In the genomic region with DNA sequence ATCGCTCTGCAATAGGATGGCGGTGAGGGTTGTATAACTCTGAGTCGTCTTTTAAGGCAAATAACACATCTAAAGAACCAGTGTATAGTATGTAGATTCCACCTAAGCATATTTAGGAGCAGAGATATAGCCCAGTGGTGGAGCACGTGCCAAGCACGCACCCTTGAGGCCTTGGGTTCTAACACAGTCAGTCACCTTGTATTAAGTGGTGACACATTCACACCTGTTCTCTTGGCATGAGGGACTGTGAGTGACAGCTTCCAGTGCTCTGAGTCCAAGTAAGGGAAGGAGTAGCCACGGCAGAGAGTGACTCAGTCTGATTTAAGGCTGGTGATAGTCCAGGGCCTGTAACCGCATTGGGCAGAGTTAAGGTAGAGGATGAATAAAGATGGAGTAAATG, we compare ENCODE assay signal across 34 mouse cellular contexts. TPM values are rescaled to one million over a fixed set of nuclear protein-coding genes. Genes with fewer than 3 reads are reported as not detected.
DNase-seq lines count a peak whose midpoint lies in the region; ATAC-seq and TF ChIP-seq lines count a peak whose summit lies in the region.
"Had no signal": no experiment of that assay in that cellular context is flagged by ENCODE, and none has a peak within 500 bp of the region (broad histone marks: within the 10 kb centered on the region; RNA-seq: fewer than 3 reads in every experiment).

No protein-coding gene starts in this region.

- H3K36me3 ChIP-seq in megakaryocyte, embryonic 14.5 days (replicated peaks; ENCODE audit: low read length), result peaks cover 43% of the 10 kb centered on the region
- H3K36me3 ChIP-seq in kidney, adult 2 months (ENCODE audit: control insufficient read depth, insufficient read depth, low read length), result no peaks in the 10 kb centered on the region
- H3K36me3 ChIP-seq: embryonic facial prominence, embryonic 10.5 days; embryonic facial prominence, embryonic 15.5 days; heart, embryonic 10.5 days; heart, embryonic 15.5 days; intestine, embryonic 15.5 days; limb, embryonic 10.5 days; limb, embryonic 15.5 days; liver, embryonic 13.5 days; midbrain, embryonic 10.5 days; midbrain, embryonic 15.5 days had no signal

- peaks cover 94% of the 10 kb centered on the region for H3K4me1 ChIP-seq in megakaryocyte, embryonic 14.5 days
- H3K4me1 ChIP-seq in brown adipose tissue, adult 24 weeks (ENCODE audit: control insufficient read depth, insufficient read depth, insufficient read length, low read length), result peaks cover 31% of the 10 kb centered on the region
- peaks cover 47% of the 10 kb centered on the region for H3K4me1 ChIP-seq in kidney, adult 2 months (ENCODE audit: control insufficient read depth, insufficient read depth, low read length)
- H3K4me1 ChIP-seq: midbrain, embryonic 15.5 days had no signal

- H3K4me3 ChIP-seq in megakaryocyte, embryonic 14.5 days (replicated peaks), result peak overlapping the region; percentile 4
- H3K4me3 ChIP-seq in brown adipose tissue, adult 24 weeks (ENCODE audit: insufficient read depth, low read depth, low read length), result no peak overlapping the region
- H3K4me3 ChIP-seq in kidney, adult 2 months (ENCODE audit: insufficient read depth, low read depth, low read length), result no peak overlapping the region
- H3K4me3 ChIP-seq: embryonic facial prominence, embryonic 10.5 days; embryonic facial prominence, embryonic 15.5 days; forebrain, embryonic 13.5 days; heart, embryonic 10.5 days; heart, embryonic 15.5 days; intestine, embryonic 15.5 days; limb, embryonic 10.5 days; limb, embryonic 15.5 days; liver, embryonic 13.5 days; midbrain, embryonic 10.5 days; midbrain, embryonic 15.5 days had no signal

- ATAC-seq in cerebellum, adult (ENCODE audit: insufficient number of reproducible peaks, low FRiP score, low TSS enrichment), result no peak
- ATAC-seq in megakaryocyte, adult 5-6 weeks (ENCODE audit: poor library complexity, severe bottlenecking), result no peak
- ATAC-seq: forebrain, embryonic 13.5 days; hindbrain, embryonic 16.5 days; intestine, embryonic 15.5 days; lung, postnatal 0 days; midbrain, embryonic 15.5 days had no signal

- 91% methylated on average over 7 of the region's 7 CpGs for WGBS in kidney, adult 2 months

- no peak for TF ChIP-seq POLR2A in kidney, adult 2 months (IDR thresholded peaks at IDR 0.05; ENCODE audit: low read depth, low read length)

- peak overlapping the region; percentile 4; the same call in 1 of the 2 replicates for H3K27ac ChIP-seq in brown adipose tissue, adult 24 weeks (replicated peaks; ENCODE audit: low read depth, low read length)
- no peak overlapping the region for H3K27ac ChIP-seq in kidney, adult 2 months (ENCODE audit: insufficient read depth, low read depth, low read length)
- H3K27ac ChIP-seq: embryonic facial prominence, embryonic 10.5 days; embryonic facial prominence, embryonic 15.5 days; forebrain, embryonic 13.5 days; heart, embryonic 10.5 days; heart, embryonic 15.5 days; intestine, embryonic 15.5 days; kidney, postnatal 0 days; limb, embryonic 10.5 days; limb, embryonic 15.5 days; liver, embryonic 13.5 days; macrophage; midbrain, embryonic 10.5 days; midbrain, embryonic 15.5 days; stomach, postnatal 0 days had no signal

- no peaks in the 10 kb centered on the region for H3K9me3 ChIP-seq in megakaryocyte, embryonic 14.5 days
- H3K9me3 ChIP-seq: embryonic facial prominence, embryonic 10.5 days; embryonic facial prominence, embryonic 15.5 days; forebrain, embryonic 13.5 days; heart, embryonic 10.5 days; heart, embryonic 15.5 days; intestine, embryonic 15.5 days; limb, embryonic 10.5 days; limb, embryonic 15.5 days; liver, embryonic 13.5 days; midbrain, embryonic 10.5 days; midbrain, embryonic 15.5 days had no signal

- no peak for TF ChIP-seq CTCF in kidney, adult 2 months (conservative IDR thresholded peaks at IDR 0.05; ENCODE audit: insufficient read depth, insufficient read length, low read depth, low read length)

- peak; percentile 63 for DNase-seq in cerebellum, adult 9-10 months
- peak; percentile 48 for DNase-seq in skeletal muscle tissue, adult 2 months (ENCODE audit: low read depth, low spot score)
- DNase-seq in urinary bladder, adult 18-20 months (ENCODE audit: low spot score in 2 of 2), result no peak
- no peak for DNase-seq in kidney, adult 2 months
- DNase-seq: adrenal gland, postnatal 10 days; B cell, adult 2 months; gastrocnemius, postnatal 10 days; heart, adult 11 months; kidney, adult 8-10 months; kidney, postnatal 4 days; liver, embryonic 13.5 days; lung, adult 18-20 months; thymus, adult 2 months; thymus, postnatal 36 days had no signal

- H3K27me3 ChIP-seq in megakaryocyte, embryonic 14.5 days (replicated peaks), result no peaks in the 10 kb centered on the region
- no peaks in the 10 kb centered on the region for H3K27me3 ChIP-seq in kidney, adult 2 months (replicated peaks; ENCODE audit: control insufficient read depth, insufficient read depth, low read length)
- H3K27me3 ChIP-seq: CH12.LX; embryonic facial prominence, embryonic 15.5 days; forebrain, embryonic 13.5 days; heart, embryonic 15.5 days; intestine, embryonic 15.5 days; limb, embryonic 15.5 days; liver, embryonic 13.5 days; midbrain, embryonic 15.5 days had no signal

RNA-seq across cellular contexts. Expression of gene Sik3, which starts 51.7 kb away (rescaled TPM):
- 14.0 and 17.3 TPM in 2 replicates for polyA plus RNA-seq in megakaryocyte, embryonic 14.5 days (2012; ENCODE audit: insufficient read depth, low replicate concordance)
- 32.9 and 34.5 TPM in 2 replicates for total RNA-seq in megakaryocyte, adult 5-6 weeks (2015)
- 17.5 and 24.0 TPM in 2 replicates for total RNA-seq in megakaryocyte, adult 5-6 weeks (2017)
- 14.9 and 16.1 TPM in 2 replicates for polyA plus RNA-seq in brown adipose tissue, adult 24 weeks (2012; ENCODE audit: insufficient read depth, insufficient read length, missing spikeins)
- polyA plus RNA-seq in kidney, adult 2 months (2012; rRNA removed), result 29.2 and 32.2 TPM in 2 replicates

RNA-seq across cellular contexts. Expression of gene Pafah1b2, which starts 51.8 kb away (rescaled TPM):
- 17.5 and 72.4 TPM in 2 replicates for polyA plus RNA-seq in megakaryocyte, embryonic 14.5 days (2012; ENCODE audit: insufficient read depth, low replicate concordance)
- 28.6 and 44.4 TPM in 2 replicates for total RNA-seq in megakaryocyte, adult 5-6 weeks (2015)
- 53.0 and 73.9 TPM in 2 replicates for total RNA-seq in megakaryocyte, adult 5-6 weeks (2017)
- 27.8 and 43.8 TPM in 2 replicates for polyA plus RNA-seq in brown adipose tissue, adult 24 weeks (2012; ENCODE audit: insufficient read depth, insufficient read length, missing spikeins)
- 17.6 and 21.1 TPM in 2 replicates for polyA plus RNA-seq in kidney, adult 2 months (2012; rRNA removed)

Comparison
In these comparisons a context has a peak if more than half of its experiments do, and no peak if none do; other contexts are left out.
1. DNase-seq: peak in cerebellum, adult 9-10 months (single experiment) and skeletal muscle tissue, adult 2 months (single experiment); none in urinary bladder, adult 18-20 months (0 of 2) and kidney, adult 2 months (single experiment).